Mouse (Mus musculus) liver, postnatal 0 days (tissue): Measurements from ENCODE around the gene Drd2. TPM values are rescaled to one million over a fixed set of nuclear protein-coding genes. Genes with fewer than 3 reads are reported as not detected.

ENCODE experiments used
- ATAC-seq: fragments of 200-750 bp; cut with Nextera tagmentation; 2 replicates; pipeline ENCODE4 v1.8.0; 2017; ENCODE audit warnings: mild to moderate bottlenecking, moderate library complexity
- DNase-seq: peaks from one replicate; pipeline ENCODE4 v3.0.0-alpha.2; 2016
- H3K27ac ChIP-seq: fragments of 300-500 bp; sonication (generic); 2 replicates; pipeline ENCODE4 v1.5.1; 2014; ENCODE audit warnings: antibody characterized with exemption, moderate library complexity, mild to moderate bottlenecking, low read depth
- H3K27me3 ChIP-seq: fragments of 300-500 bp; sonication (generic); 2 replicates; pipeline ENCODE4 v1.6.1; 2014; ENCODE audit warnings: low read length, control low read depth, mixed read lengths; ENCODE audit not compliant: insufficient read depth
- H3K36me3 ChIP-seq: fragments of 300-500 bp; sonication (generic); replicated peaks from 2 replicates; pipeline ENCODE4 v1.6.1; 2014; ENCODE audit warnings: mild to moderate bottlenecking, control low read depth, low read length, moderate library complexity, mixed read lengths; ENCODE audit not compliant: insufficient read depth
- H3K4me1 ChIP-seq: fragments of 300-500 bp; sonication (generic); 2 replicates; pipeline ENCODE4 v1.6.1; 2014; ENCODE audit warnings: antibody characterized with exemption, mild to moderate bottlenecking, control low read depth; ENCODE audit not compliant: insufficient read depth
- H3K4me2 ChIP-seq: fragments of 300-500 bp; sonication (generic); 2 replicates; pipeline ENCODE4 v1.6.1; 2014; ENCODE audit warnings: low read depth, mild to moderate bottlenecking, low read length, moderate library complexity, mixed read lengths
- H3K4me3 ChIP-seq: fragments of 300-500 bp; sonication (generic); 2 replicates; pipeline ENCODE4 v1.5.1; 2014; ENCODE audit warnings: low read depth, low read length
- H3K9ac ChIP-seq: fragments of 300-500 bp; sonication (generic); replicated peaks from 2 replicates; pipeline ENCODE4 v1.6.1; 2014; ENCODE audit warnings: mild to moderate bottlenecking, moderate library complexity
- H3K9me3 ChIP-seq: fragments of 300-500 bp; sonication (generic); 2 replicates; pipeline ENCODE4 v1.6.1; 2016; ENCODE audit warnings: mild to moderate bottlenecking, control low read depth, low read length, mixed read lengths
- CTCF ChIP-seq: sonication (generic); IDR thresholded peaks from 2 replicates; pipeline ENCODE4 v1.5.1; 2016; ENCODE audit warnings: antibody characterized with exemption, low read depth
- EP300 ChIP-seq: IDR thresholded peaks from 2 replicates; pipeline ENCODE4 v1.6.1; 2016; ENCODE audit warnings: antibody characterized with exemption, low read depth, mild to moderate bottlenecking
- WGBS: fragments of 180-500 bp; shearing (Covaris S2); extraction: QIAGEN DNeasy Blood & Tissue Kit; methylation state at CpG from one replicate; pipeline ENCODE4 v1.1.7; 2014; ENCODE audit not compliant: insufficient replicate concordance; 5-methylcytosine and 5-hydroxymethylcytosine counted together
- polyA plus RNA-seq: library from polyadenylated mRNA; unstranded; fragments of >200 nt; fragmentation: Nextera tagmentation; extraction: Ambion mirVana; gene quantifications from 2 replicates; pipeline ENCODE4 v1.2.1, GENCODE M21; 2015

Gene Drd2
- polyA plus RNA-seq, 1 experiment from 2014 or later, result not detected

- Histone ChIP-seq H3K27ac (no peak overlapping the region), H3K36me3 (no peaks in the 10 kb centered on the region), H3K9ac (no peak overlapping the region), H3K9me3 (no peaks in the 10 kb centered on the region), H3K4me3 (no peak overlapping the region), H3K4me1 (no peaks in the 10 kb centered on the region), H3K27me3 (no peaks in the 10 kb centered on the region), H3K4me2 (no peak overlapping the region)
- TF ChIP-seq EP300, result no peak
- no peak for TF ChIP-seq CTCF
- DNase-seq, result no peak
- 59% methylated on average over 2 of the region's 2 CpGs for WGBS
- no peak for ATAC-seq
Observed at GRCm38 (mm10) chr9:49392242-49392641, 51.8 kb downstream of the Drd2 start.

- no peaks in the 10 kb centered on the region for H3K36me3 ChIP-seq
- no peaks in the 10 kb centered on the region for H3K4me1 ChIP-seq
- ATAC-seq, result no peak
- H3K9ac ChIP-seq, result no peak overlapping the region
- H3K4me2 ChIP-seq, result no peak overlapping the region
- no peak for DNase-seq
- no peaks in the 10 kb centered on the region for H3K27me3 ChIP-seq
- H3K4me3 ChIP-seq, result no peak overlapping the region
- no peaks in the 10 kb centered on the region for H3K9me3 ChIP-seq
- no peak for TF ChIP-seq CTCF
- no peak for TF ChIP-seq EP300
- no peak overlapping the region for H3K27ac ChIP-seq
Observed at GRCm38 (mm10) chr9:49396006-49396405, 55.6 kb downstream of the Drd2 start.

GRCm38 (mm10) chr9:49403711-49404110, 63.3 kb downstream of the Drd2 start:
- H3K9ac ChIP-seq, result no peak overlapping the region
- DNase-seq (no peak), ATAC-seq (no peak)
- no peaks in the 10 kb centered on the region for H3K36me3 ChIP-seq
- H3K4me2 ChIP-seq, result no peak overlapping the region
- 66% methylated on average over 2 of the region's 2 CpGs for WGBS
- no peaks in the 10 kb centered on the region for H3K27me3 ChIP-seq
- H3K9me3 ChIP-seq, result no peaks in the 10 kb centered on the region; the same call in 1 of the 2 replicates
- H3K27ac ChIP-seq, result no peak overlapping the region
- no peaks in the 10 kb centered on the region for H3K4me1 ChIP-seq
- TF ChIP-seq EP300, result no peak
- TF ChIP-seq CTCF, result no peak
- no peak overlapping the region for H3K4me3 ChIP-seq

- TF ChIP-seq CTCF, result no peak
- no peak for TF ChIP-seq EP300
- ATAC-seq, result no peak
Observed at GRCm38 (mm10) chr9:49407028-49407427, 66.6 kb downstream of the Drd2 start.

GRCm38 (mm10) chr9:49410621-49411020, 70.2 kb downstream of the Drd2 start:
- no peak for ATAC-seq
- WGBS, result 66% methylated on average over 5 of the region's 5 CpGs
- Histone ChIP-seq H3K4me3 (no peak overlapping the region), H3K27ac (no peak overlapping the region), H3K36me3 (no peaks in the 10 kb centered on the region), H3K4me2 (no peak overlapping the region), H3K9ac (no peak overlapping the region), H3K9me3 (no peaks in the 10 kb centered on the region), H3K27me3 (no peaks in the 10 kb centered on the region), H3K4me1 (no peaks in the 10 kb centered on the region)
- no peak for TF ChIP-seq CTCF
- TF ChIP-seq EP300, result no peak
- no peak for DNase-seq

More at GRCm38 (mm10) chr9:49407028-49407427, 66.6 kb downstream of the Drd2 start:
- Histone ChIP-seq H3K27ac (no peak overlapping the region), H3K36me3 (no peaks in the 10 kb centered on the region), H3K9me3 (no peaks in the 10 kb centered on the region; the same call in 1 of the 2 replicates), H3K4me3 (no peak overlapping the region), H3K27me3 (no peaks in the 10 kb centered on the region), H3K4me2 (no peak overlapping the region), H3K9ac (no peak overlapping the region), H3K4me1 (no peaks in the 10 kb centered on the region)
- DNase-seq, result no peak
- 82% methylated on average over 5 of the region's 5 CpGs for WGBS

GRCm38 (mm10) chr9:49423866-49424265, 83.4 kb downstream of the Drd2 start:
- Histone ChIP-seq H3K27me3 (no peaks in the 10 kb centered on the region), H3K4me1 (no peaks in the 10 kb centered on the region), H3K4me2 (no peak overlapping the region), H3K9ac (no peak overlapping the region), H3K9me3 (no peaks in the 10 kb centered on the region), H3K4me3 (no peak overlapping the region), H3K36me3 (no peaks in the 10 kb centered on the region), H3K27ac (no peak overlapping the region)
- ATAC-seq (no peak), DNase-seq (no peak)
- TF ChIP-seq EP300 (no peak), CTCF (no peak)
- WGBS, result 82% methylated on average over 5 of the region's 5 CpGs

- Histone ChIP-seq H3K27ac (no peak overlapping the region), H3K9ac (no peak overlapping the region), H3K4me3 (no peak overlapping the region), H3K9me3 (no peaks in the 10 kb centered on the region), H3K27me3 (no peaks in the 10 kb centered on the region), H3K4me1 (no peaks in the 10 kb centered on the region), H3K4me2 (no peak overlapping the region), H3K36me3 (no peaks in the 10 kb centered on the region)
- TF ChIP-seq CTCF (no peak), EP300 (no peak)
- ATAC-seq, result no peak
- DNase-seq, result no peak
- 33% methylated on average over 1 of the region's 1 CpGs for WGBS
Observed at GRCm38 (mm10) chr9:49425585-49425984, 85.2 kb downstream of the Drd2 start.
